Mouse (Mus musculus) E14TG2a.4 (cell line): ENCODE measurements around the gene Acsl4.

Experiments
- H3K27me3 ChIP-seq: 2 replicates; pipeline ENCODE4 v1.6.1; 2014; ENCODE audit warnings: low read length, control low read depth; ENCODE audit not compliant: insufficient read depth
- H3K36me3 ChIP-seq: 2 replicates; pipeline ENCODE4 v1.6.1; 2014; ENCODE audit warnings: low read length, control low read depth; ENCODE audit not compliant: insufficient read depth
- H3K4me1 ChIP-seq: replicated peaks from 2 replicates; pipeline ENCODE4 v1.6.1; 2014; ENCODE audit warnings: low read depth, low read length, control low read depth
- H3K4me3 ChIP-seq: replicated peaks from 2 replicates; pipeline ENCODE4 v1.5.1; 2014; ENCODE audit warnings: mild to moderate bottlenecking, low read length
- H3K9me3 ChIP-seq: 2 replicates; pipeline ENCODE4 v1.6.1; 2014; ENCODE audit warnings: low read length, control low read depth
- CTCF ChIP-seq: conservative IDR thresholded peaks from 2 replicates; pipeline ENCODE4 v1.5.1; 2014; ENCODE audit warnings: low read length
- NANOG ChIP-seq: IDR thresholded peaks from 2 replicates; pipeline ENCODE4 v1.6.1; 2014; ENCODE audit warnings: borderline replicate concordance, low read length, mixed read lengths
- POU5F1 ChIP-seq: IDR thresholded peaks from 2 replicates; pipeline ENCODE4 v1.6.1; 2014; ENCODE audit warnings: low read length, borderline replicate concordance

Gene Acsl4

GRCm38 (mm10) chrX:142398621-142399020 lies 8.3 kb upstream of the Acsl4 start:
- H3K4me3 ChIP-seq, result no peak overlapping the region
- H3K4me1 ChIP-seq, result no peaks in the 10 kb centered on the region
- TF ChIP-seq NANOG, result no peak
- TF ChIP-seq CTCF, result no peak
- TF ChIP-seq POU5F1, result no peak
- no peaks in the 10 kb centered on the region for H3K36me3 ChIP-seq
- H3K9me3 ChIP-seq, result no peaks in the 10 kb centered on the region
- no peaks in the 10 kb centered on the region for H3K27me3 ChIP-seq

GRCm38 (mm10) chrX:142390909-142391265 lies 552 bp upstream of the Acsl4 start:
- H3K9me3 ChIP-seq, result no peaks in the 10 kb centered on the region
- H3K36me3 ChIP-seq, result no peaks in the 10 kb centered on the region
- no peaks in the 10 kb centered on the region for H3K27me3 ChIP-seq
- H3K4me1 ChIP-seq, result 0 out of 2 replicates have a peak, but pooled peaks cover 7% of the 10 kb centered on the region
- H3K4me3 ChIP-seq, result peak overlapping the region; percentile 81
- no peak for TF ChIP-seq CTCF
- no peak for TF ChIP-seq NANOG
- no peak for TF ChIP-seq POU5F1

- no peak for TF ChIP-seq NANOG
- TF ChIP-seq POU5F1, result no peak
- no peak for TF ChIP-seq CTCF
- no peaks in the 10 kb centered on the region for H3K36me3 ChIP-seq
- H3K27me3 ChIP-seq, result no peaks in the 10 kb centered on the region
- H3K4me3 ChIP-seq, result peak overlapping the region; percentile 81
- H3K4me1 ChIP-seq, result 0 out of 2 replicates have a peak, but pooled peaks cover 10% of the 10 kb centered on the region
- no peaks in the 10 kb centered on the region for H3K9me3 ChIP-seq
These were observed 665 bp downstream of the Acsl4 start for GRCm38 (mm10) chrX:142389581-142390159.

GRCm38 (mm10) chrX:142388141-142388540 lies 2.2 kb downstream of the Acsl4 start:
- TF ChIP-seq POU5F1, result no peak
- TF ChIP-seq CTCF, result no peak
- no peak for TF ChIP-seq NANOG
- H3K9me3 ChIP-seq, result no peaks in the 10 kb centered on the region
- H3K4me1 ChIP-seq, result 0 out of 2 replicates have a peak, but pooled peaks cover 10% of the 10 kb centered on the region
- H3K36me3 ChIP-seq, result no peaks in the 10 kb centered on the region
- H3K27me3 ChIP-seq, result no peaks in the 10 kb centered on the region
- H3K4me3 ChIP-seq, result no peak overlapping the region

- Histone ChIP-seq H3K36me3 (no peaks in the 10 kb centered on the region), H3K27me3 (no peaks in the 10 kb centered on the region), H3K4me3 (no peak overlapping the region), H3K4me1 (0 out of 2 replicates have a peak, but pooled peaks cover 10% of the 10 kb centered on the region), H3K9me3 (no peaks in the 10 kb centered on the region)
- TF ChIP-seq NANOG (no peak), CTCF (no peak), POU5F1 (no peak)
These were observed 2.7 kb downstream of the Acsl4 start for GRCm38 (mm10) chrX:142387634-142388033.

GRCm38 (mm10) chrX:142384918-142385317 lies 5.4 kb downstream of the Acsl4 start:
- TF ChIP-seq POU5F1, result no peak
- TF ChIP-seq NANOG, result no peak
- TF ChIP-seq CTCF, result no peak
- peaks cover 14% of the 10 kb centered on the region; the same call in 1 of the 2 replicates for H3K4me1 ChIP-seq
- H3K27me3 ChIP-seq, result no peaks in the 10 kb centered on the region
- H3K9me3 ChIP-seq, result no peaks in the 10 kb centered on the region
- H3K4me3 ChIP-seq, result no peak overlapping the region
- no peaks in the 10 kb centered on the region for H3K36me3 ChIP-seq

GRCm38 (mm10) chrX:142379894-142380293 lies 10.4 kb downstream of the Acsl4 start:
- H3K36me3 ChIP-seq, result no peaks in the 10 kb centered on the region
- peaks cover 18% of the 10 kb centered on the region for H3K4me1 ChIP-seq
- no peaks in the 10 kb centered on the region for H3K9me3 ChIP-seq
- no peak for TF ChIP-seq NANOG
- TF ChIP-seq CTCF, result no peak
- no peak for TF ChIP-seq POU5F1
- no peak overlapping the region for H3K4me3 ChIP-seq
- no peaks in the 10 kb centered on the region for H3K27me3 ChIP-seq

GRCm38 (mm10) chrX:142378048-142378447 lies 12.3 kb downstream of the Acsl4 start:
- H3K4me1 ChIP-seq, result peaks cover 16% of the 10 kb centered on the region
- TF ChIP-seq CTCF, result no peak
- no peak for TF ChIP-seq POU5F1
- TF ChIP-seq NANOG, result no peak
- no peak overlapping the region for H3K4me3 ChIP-seq
- H3K27me3 ChIP-seq, result no peaks in the 10 kb centered on the region
- no peaks in the 10 kb centered on the region for H3K9me3 ChIP-seq
- H3K36me3 ChIP-seq, result no peaks in the 10 kb centered on the region

GRCm38 (mm10) chrX:142377358-142377757 lies 13.0 kb downstream of the Acsl4 start:
- Histone ChIP-seq H3K9me3 (no peaks in the 10 kb centered on the region), H3K27me3 (no peaks in the 10 kb centered on the region), H3K36me3 (no peaks in the 10 kb centered on the region), H3K4me3 (no peak overlapping the region), H3K4me1 (peaks cover 16% of the 10 kb centered on the region)
- TF ChIP-seq CTCF (no peak), POU5F1 (no peak), NANOG (no peak)
